Mouse (Mus musculus) mesoderm, embryonic 11.5 days (tissue): ENCODE results near the gene Nrp2.

ENCODE experiments used
- DNase-seq: peaks from one replicate; pipeline ENCODE4 v3.0.0-alpha.2; 2012; ENCODE audit warnings: low read depth, low spot score

The Nrp2 gene

GRCm38 (mm10) chr1:62723891-62724290 is 20.8 kb downstream of the Nrp2 start:
- no peak for DNase-seq

DNA sequence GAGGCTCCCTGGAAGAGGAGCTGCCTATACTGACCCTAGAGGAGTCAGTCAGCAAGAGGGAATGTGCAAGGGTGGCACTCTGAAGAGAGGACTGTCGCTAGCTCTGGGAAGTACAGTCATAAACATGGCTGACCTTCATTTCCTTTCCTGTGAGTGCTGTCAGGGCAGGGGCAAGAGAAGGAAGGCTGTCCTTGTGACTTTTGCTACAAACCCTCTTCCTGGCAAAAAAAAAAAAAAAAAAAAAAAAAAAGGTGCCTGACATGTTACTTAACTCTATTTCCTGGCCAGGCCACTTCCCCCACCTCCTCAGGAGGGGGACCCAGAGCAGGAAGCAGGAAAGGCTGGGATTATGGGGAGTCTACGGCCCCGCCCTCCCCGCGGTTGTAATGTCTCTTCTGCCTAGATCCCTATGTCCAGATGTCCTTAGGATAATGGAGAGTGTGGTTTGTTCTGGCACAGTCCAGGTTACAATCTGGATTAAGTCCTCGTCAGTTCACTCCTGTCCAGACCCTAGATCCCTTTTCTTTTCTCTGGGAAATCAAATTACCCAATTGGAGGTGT is 21.5 kb downstream of the Nrp2 start:
- no peak for DNase-seq

- no peak for DNase-seq
Observed at GRCm38 (mm10) chr1:62725032-62725678, 22.1 kb downstream of the Nrp2 start.

- DNase-seq = no peak
Observed at GRCm38 (mm10) chr1:62727191-62727590, 24.1 kb downstream of the Nrp2 start.

DNA sequence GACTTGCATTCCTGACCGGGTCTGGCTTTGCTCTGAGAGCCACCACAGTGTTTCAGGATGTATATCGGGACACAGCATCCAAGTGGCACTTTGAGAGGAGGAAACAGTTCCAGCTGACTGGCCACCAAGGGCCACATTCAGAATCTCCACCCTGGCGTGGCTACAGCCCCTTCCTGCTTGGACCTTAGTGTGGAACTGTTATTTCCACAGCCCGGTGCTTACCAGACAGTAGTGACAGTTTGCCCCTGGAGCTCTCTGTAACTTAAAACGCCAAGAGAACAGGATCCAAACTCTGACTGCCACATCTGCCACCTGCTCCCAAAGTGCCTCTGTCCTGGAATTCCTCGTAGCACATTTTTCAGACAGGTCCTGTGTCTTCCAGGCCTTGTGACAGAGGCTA is 25.3 kb downstream of the Nrp2 start:
- DNase-seq = no peak

GRCm38 (mm10) chr1:62728926-62729325 is 25.8 kb downstream of the Nrp2 start:
- DNase-seq = no peak

DNA sequence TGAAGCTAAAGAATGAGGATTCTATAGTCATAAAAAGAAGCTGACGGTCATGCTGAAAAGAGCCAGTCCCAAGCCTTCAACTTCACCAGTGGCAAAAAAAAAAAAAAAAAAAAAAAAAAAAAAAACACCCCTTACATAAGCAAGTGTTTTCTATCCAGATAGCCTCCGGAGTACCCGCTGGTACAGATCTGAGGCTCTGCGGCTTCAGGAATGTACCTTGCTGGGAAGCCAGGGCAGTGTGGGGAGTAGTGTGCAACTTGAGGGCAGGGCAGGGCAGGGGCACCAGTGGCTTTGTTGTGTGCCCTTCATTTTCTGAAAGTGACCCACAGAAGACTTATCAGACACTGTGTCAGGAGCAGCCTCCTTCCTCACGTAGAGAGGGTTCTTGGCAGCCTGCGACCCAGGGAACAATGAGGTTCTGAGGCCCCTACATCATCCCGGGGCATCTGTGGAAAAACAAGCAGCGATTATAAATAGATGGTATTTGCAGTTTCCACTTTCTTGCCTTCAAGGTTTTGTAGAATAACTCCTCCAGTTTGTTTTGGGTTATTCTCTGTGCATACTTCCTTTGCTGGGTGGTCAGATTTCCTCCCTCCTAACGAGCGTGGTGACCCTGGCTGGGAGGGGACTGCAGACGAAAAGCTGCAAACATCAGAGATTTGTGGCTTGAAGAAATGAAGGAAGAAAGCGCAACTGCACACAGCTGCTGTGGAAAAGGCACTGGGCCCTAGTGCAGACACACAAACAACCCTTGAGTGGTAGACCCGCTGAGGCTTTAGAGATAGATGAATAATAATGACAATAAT is 26.5 kb downstream of the Nrp2 start:
- DNase-seq = no peak

- no peak for DNase-seq
Observed at GRCm38 (mm10) chr1:62732036-62732435, 29.0 kb downstream of the Nrp2 start.

GRCm38 (mm10) chr1:62734420-62734931 is 31.4 kb downstream of the Nrp2 start:
- DNase-seq = no peak

- DNase-seq = no peak
Observed at GRCm38 (mm10) chr1:62734980-62735379, 31.9 kb downstream of the Nrp2 start.

- no peak for DNase-seq
Observed at GRCm38 (mm10) chr1:62735835-62736234, 32.8 kb downstream of the Nrp2 start.

GRCm38 (mm10) chr1:62736455-62737012 is 33.4 kb downstream of the Nrp2 start:
- DNase-seq = no peak

DNA sequence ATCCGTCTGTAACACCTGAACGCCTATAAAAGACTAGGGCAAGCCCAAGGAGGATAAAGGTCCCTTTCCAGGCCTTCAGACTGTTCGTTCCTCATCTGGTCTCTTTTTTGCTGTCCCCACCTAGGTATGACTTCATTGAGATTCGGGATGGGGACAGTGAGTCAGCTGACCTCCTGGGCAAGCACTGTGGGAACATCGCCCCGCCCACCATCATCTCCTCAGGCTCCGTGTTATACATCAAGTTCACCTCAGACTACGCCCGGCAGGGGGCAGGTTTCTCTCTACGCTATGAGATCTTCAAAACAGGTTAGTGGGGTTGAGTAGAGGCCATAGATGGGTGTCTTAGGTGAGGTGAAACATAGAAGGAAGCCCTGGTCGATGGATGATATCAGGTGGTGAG is 35.1 kb downstream of the Nrp2 start:
- DNase-seq = no peak

- no peak for DNase-seq
Observed at GRCm38 (mm10) chr1:62742092-62742491, 39.0 kb downstream of the Nrp2 start.

DNA sequence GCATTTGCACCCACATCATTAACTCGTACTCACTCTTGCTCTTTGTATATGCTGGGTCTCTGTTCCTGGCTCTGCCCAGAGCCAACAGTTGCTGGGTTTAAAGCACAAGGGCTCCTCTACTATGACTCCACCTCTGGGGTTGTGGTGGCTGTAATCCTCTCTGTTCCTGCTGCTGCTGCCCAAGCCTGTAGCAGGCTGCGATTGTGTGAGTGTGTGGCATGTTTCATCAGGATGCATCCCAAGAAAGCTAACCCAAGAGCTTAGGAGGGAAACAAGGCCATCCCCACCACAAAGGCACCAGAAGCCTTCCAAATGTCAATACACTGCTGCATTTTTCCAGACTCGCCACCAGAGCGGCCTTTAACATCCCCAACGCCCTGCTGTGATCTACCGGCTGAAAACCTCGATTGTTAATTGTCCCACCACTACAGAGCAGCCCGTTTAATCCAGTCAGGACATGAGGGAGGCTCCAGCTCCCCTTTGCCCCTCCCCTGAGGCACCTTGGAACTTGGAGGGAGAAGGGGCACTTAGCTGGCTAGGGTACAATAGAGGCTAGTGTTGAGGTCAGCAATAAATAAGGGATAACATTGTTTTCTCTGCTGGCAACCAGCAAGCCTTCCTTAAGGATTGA is 40.1 kb downstream of the Nrp2 start:
- DNase-seq = peak; percentile 72

GRCm38 (mm10) chr1:62745889-62746288 is 42.8 kb downstream of the Nrp2 start:
- no peak for DNase-seq

DNA sequence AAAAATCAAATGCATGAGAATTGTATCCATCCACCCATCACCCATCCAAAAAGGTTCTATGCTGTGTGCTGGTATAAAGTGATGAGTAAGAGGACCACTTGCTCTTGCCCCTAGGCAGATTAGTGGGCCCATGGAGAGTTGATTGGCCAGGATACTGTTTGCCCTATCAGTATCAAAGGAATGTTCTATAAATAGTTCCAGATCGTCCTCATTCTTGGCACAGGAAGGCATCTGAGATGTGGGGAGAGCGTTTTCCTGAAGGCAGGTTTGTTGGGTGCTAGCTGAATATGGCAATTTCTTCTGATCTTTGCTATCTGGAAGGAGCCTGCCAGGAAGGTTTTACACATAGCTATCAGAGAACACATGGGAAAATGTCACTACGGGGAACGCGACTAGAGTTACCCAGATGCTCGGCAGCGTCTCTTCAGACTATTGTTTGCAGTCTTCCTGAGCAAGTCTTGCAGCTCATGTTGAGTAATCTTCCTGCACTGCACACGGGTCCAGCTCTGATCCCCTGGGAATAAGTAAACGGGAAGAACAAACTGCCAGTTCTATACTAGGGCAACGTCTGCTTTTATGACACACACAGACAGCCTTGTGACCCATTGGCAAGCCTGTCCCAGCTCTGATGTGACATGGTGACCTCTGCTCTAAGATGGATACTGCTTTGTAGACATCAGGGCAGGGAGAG is 44.5 kb downstream of the Nrp2 start:
- DNase-seq = no peak

DNA sequence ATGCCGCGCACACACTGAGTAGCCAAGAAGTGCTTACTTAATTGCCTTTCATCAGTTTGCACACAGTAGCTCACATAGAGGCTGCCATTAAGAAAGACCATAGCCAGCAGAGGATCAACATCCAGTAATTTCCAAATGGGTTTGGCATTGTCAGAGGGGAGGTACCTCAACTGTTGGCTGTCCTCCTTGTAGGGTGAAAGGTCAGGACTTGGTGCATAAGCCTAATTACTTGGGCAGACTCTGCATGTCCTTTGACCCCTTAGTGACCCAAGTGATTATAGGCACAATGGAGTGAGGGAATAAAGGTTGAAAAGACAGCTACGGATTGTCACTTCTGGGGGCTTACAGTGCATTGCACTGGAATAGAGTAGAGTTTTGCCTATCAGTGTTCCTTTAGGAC is 45.3 kb downstream of the Nrp2 start:
- no peak for DNase-seq

DNA sequence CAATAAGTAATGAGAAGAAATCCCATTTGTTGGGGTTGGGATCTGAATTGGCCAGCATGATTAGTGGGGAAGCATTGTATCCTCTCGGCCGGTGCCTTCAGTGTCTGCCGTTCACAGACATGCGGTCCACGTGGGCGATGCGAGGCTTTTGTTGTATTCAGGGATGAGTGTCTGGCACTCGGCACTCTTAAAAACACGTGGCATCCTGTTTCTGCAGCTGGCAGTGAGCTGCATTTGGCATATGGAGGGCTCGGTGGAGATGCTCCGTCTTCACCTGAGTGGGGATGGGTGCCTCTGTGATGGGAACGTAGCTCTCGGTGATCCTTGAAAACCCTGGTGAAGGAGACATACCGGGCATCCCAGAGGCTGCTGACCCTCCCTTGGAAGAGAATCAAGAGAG is 46.6 kb downstream of the Nrp2 start:
- no peak for DNase-seq

GRCm38 (mm10) chr1:62750408-62751008 is 47.4 kb downstream of the Nrp2 start:
- no peak for DNase-seq
